Mouse (Mus musculus) bone marrow macrophage, adult 2 months (primary cell): Measurements from ENCODE around the gene Megf11.
A peak's percentile ranks its signal among the peaks of the same experiment; 100 is the strongest.

Source experiments
- CTCF ChIP-seq: IDR thresholded peaks from 2 replicates; pipeline ENCODE4 v1.5.1; 2012; ENCODE audit warnings: low read depth, mild to moderate bottlenecking, low read length, moderate library complexity
- POLR2A ChIP-seq: IDR thresholded peaks from 2 replicates; pipeline ENCODE4 v1.6.1; 2012; ENCODE audit warnings: mild to moderate bottlenecking, low read depth, low read length, borderline replicate concordance

- TF ChIP-seq POLR2A (no peak), CTCF (peak; percentile 78)
These were observed 8.6 kb downstream of the Megf11 start for GRCm38 (mm10) chr9:64393914-64394596.
